Mouse (Mus musculus) limb, embryonic 14.5 days (tissue): ENCODE results near the gene Acsf2. TPM values are rescaled to one million over a fixed set of nuclear protein-coding genes. Genes with fewer than 3 reads are reported as not detected.

Experiments
- ATAC-seq: fragments of 200-750 bp; cut with Nextera tagmentation; 2 replicates; pipeline ENCODE4 v1.8.0; 2017; ENCODE audit warnings: low read depth, moderate number of reproducible peaks, moderate TSS enrichment; ENCODE audit not compliant: low FRiP score
- DNase-seq: peaks from one replicate; pipeline ENCODE4 v3.0.0-alpha.2; 2015; ENCODE audit warnings: low spot score
- H3K27ac ChIP-seq: fragments of 300-500 bp; sonication (generic); replicated peaks from 2 replicates; pipeline ENCODE4 v1.5.1; 2014; ENCODE audit warnings: low read depth, mild to moderate bottlenecking, low read length, moderate library complexity, mixed read lengths
- H3K27me3 ChIP-seq: fragments of 300-500 bp; sonication (generic); 2 replicates; pipeline ENCODE4 v1.6.1; 2014; ENCODE audit warnings: low read length, mixed read lengths; ENCODE audit not compliant: control insufficient read depth, insufficient read depth
- H3K36me3 ChIP-seq: fragments of 300-500 bp; sonication (generic); 2 replicates; pipeline ENCODE4 v1.6.1; 2014; ENCODE audit warnings: mild to moderate bottlenecking, low read length, moderate library complexity, mixed read lengths; ENCODE audit not compliant: control insufficient read depth, insufficient read depth
- H3K4me1 ChIP-seq: fragments of 300-500 bp; sonication (generic); 2 replicates; pipeline ENCODE4 v1.6.1; 2014; ENCODE audit warnings: antibody characterized with exemption, low read length, mixed read lengths; ENCODE audit not compliant: control insufficient read depth, insufficient read depth
- H3K4me2 ChIP-seq: fragments of 300-500 bp; sonication (generic); replicated peaks from 2 replicates; pipeline ENCODE4 v1.6.1; 2014; ENCODE audit warnings: low read depth, mild to moderate bottlenecking, low read length, moderate library complexity; ENCODE audit not compliant: severe bottlenecking
- H3K4me3 ChIP-seq: fragments of 300-500 bp; sonication (generic); replicated peaks from 2 replicates; pipeline ENCODE4 v1.5.1; 2014; ENCODE audit warnings: low read length
- H3K9ac ChIP-seq: fragments of 300-500 bp; sonication (generic); 2 replicates; pipeline ENCODE4 v1.6.1; 2014; ENCODE audit warnings: mild to moderate bottlenecking, low read depth, low read length, moderate library complexity; ENCODE audit not compliant: severe bottlenecking
- H3K9me3 ChIP-seq: fragments of 300-500 bp; sonication (generic); 2 replicates; pipeline ENCODE4 v1.6.1; 2016; ENCODE audit warnings: low read length; ENCODE audit not compliant: control insufficient read depth
- POLR2A ChIP-seq: fragments of 200-500 bp; IDR thresholded peaks from 2 replicates; pipeline ENCODE4 v1.8.0; 2012; ENCODE audit warnings: inconsistent platforms, mild to moderate bottlenecking, moderate library complexity, borderline replicate concordance; ENCODE audit not compliant: insufficient read depth, insufficient read length; ENCODE audit errors: extremely low read depth
- WGBS: fragments of 180-500 bp; shearing (Covaris S2); extraction: QIAGEN DNeasy Blood & Tissue Kit; methylation state at CpG from one replicate; pipeline ENCODE4 v1.1.7; 2014; 5-methylcytosine and 5-hydroxymethylcytosine counted together
- polyA plus RNA-seq, 2 experiments: library from polyadenylated mRNA; depleted of rRNA in 1 of 2; stranded (reverse) in 1 of 2; unstranded in 1 of 2; fragments of >200 nt; fragmentation: Nextera tagmentation in 1 of 2; extraction: Ambion mirVana in 1 of 2; gene quantifications; 2 replicates each; pipeline versions ENCODE4 v1.2.1 to v1.2.3; 2012 to 2014

Gene Acsf2
- polyA plus RNA-seq, 2 experiments = 9.5 to 36.3 TPM

DNA sequence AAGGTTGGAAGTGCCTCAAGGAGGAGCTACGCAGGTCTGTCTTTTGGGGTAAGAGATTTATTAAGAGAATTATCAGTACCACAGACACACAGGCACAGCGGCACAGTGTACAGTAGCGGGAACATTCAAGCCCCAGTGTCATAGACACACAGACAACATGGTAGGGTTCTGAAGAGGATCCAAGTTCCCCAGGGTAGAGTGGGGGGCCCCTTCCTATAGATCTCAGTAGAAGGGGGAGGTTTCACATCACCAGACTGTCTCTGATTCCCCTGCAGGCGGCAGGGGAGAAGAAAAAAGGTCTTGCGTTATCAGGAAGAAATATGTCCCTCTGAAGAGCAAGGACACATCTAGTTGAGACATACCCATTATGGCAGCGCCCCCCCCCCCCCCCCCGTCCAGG is 61.9 kb downstream of the Acsf2 start:
- H3K4me1 ChIP-seq = peaks cover 5% of the 10 kb centered on the region
- H3K36me3 ChIP-seq = peaks cover 14% of the 10 kb centered on the region; the same call in 1 of the 2 replicates
- H3K27ac ChIP-seq = no peak overlapping the region
- H3K27me3 ChIP-seq = no peaks in the 10 kb centered on the region
- no peak overlapping the region for H3K9ac ChIP-seq
- DNase-seq (no peak), ATAC-seq (no peak)
- no peak for TF ChIP-seq POLR2A
- WGBS = 77% methylated on average over 7 of the region's 7 CpGs
- H3K9me3 ChIP-seq = no peaks in the 10 kb centered on the region
- no peak overlapping the region for H3K4me3 ChIP-seq
- H3K4me2 ChIP-seq = no peak overlapping the region

DNA sequence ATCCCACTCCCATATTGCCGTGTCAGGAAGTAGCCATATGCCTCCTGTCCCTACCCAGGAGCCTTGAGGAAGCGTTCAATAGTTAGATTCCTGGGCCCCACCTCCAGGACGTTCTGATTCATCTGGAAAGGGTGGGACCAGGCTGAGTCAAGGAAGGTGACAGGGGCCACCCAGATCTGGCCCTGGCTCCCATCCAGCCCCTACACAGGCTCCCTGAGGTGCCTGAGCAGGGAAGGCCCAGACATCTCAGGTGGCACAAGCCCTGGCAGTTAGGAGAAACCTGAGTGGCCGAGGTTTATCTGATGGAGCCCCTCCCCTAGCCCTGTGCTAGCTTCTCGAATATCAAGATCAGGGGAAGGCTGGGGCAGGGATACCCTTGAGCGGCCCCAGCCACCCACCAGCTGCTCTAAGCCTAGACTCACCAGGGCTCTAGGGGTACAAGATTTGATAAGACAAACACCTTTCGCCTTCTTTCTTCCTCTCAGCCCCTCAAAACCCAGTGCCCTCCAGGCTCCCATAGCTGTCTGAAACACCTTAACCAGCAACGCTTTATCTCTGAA is 62.9 kb downstream of the Acsf2 start:
- no peak overlapping the region for H3K9ac ChIP-seq
- no peak for ATAC-seq
- H3K36me3 ChIP-seq = peaks cover 14% of the 10 kb centered on the region; the same call in 1 of the 2 replicates
- no peak for TF ChIP-seq POLR2A
- H3K4me3 ChIP-seq = no peak overlapping the region
- H3K9me3 ChIP-seq = no peaks in the 10 kb centered on the region
- H3K27me3 ChIP-seq = no peaks in the 10 kb centered on the region
- WGBS = 46% methylated on average over 8 of the region's 8 CpGs
- peaks cover 2% of the 10 kb centered on the region for H3K4me1 ChIP-seq
- DNase-seq = no peak
- H3K27ac ChIP-seq = no peak overlapping the region
- H3K4me2 ChIP-seq = no peak overlapping the region

DNA sequence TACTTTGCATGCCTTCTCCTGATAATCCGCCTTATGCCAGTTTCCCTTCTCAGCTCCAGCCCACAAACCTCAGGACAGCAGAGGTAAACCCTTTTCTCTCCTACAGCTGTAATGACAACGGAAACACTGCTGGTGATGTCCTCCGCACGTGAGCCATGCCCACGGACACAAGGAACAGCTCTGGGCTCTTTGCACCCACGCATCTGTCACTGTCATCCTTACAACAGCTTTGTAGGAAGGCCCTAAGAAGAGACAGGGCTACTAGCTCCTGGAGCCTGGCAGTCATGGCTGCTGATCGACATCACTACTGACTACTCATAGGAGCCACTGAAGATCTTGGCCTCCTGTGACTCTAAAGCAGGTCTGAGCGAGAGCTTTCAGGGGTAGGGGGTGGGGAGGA is 68.5 kb downstream of the Acsf2 start:
- no peak for TF ChIP-seq POLR2A

DNA sequence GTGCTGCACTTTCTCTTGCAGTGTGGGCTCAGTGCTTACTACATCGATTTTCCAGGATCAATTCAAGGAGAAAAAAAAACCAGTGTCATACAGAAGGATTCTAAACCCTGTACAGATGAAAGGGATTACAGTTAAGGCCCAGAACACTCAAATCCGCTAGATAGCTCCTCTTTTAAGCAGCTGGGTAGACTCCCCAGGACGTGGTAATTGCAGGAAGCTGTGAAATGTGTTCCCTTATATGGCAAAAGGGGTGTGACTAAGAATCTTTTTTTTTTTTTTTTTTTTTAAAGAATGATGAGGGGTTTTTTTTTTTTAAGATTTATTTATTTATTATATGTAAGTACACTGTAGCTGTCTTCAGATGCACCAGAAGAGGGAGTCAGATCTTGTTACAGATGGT is 72.8 kb downstream of the Acsf2 start:
- Histone ChIP-seq H3K9me3 (no peaks in the 10 kb centered on the region), H3K36me3 (no peaks in the 10 kb centered on the region), H3K9ac (no peak overlapping the region), H3K27ac (no peak overlapping the region), H3K4me1 (peaks cover 6% of the 10 kb centered on the region; the same call in 1 of the 2 replicates), H3K4me3 (no peak overlapping the region), H3K27me3 (no peaks in the 10 kb centered on the region), H3K4me2 (no peak overlapping the region)
- ATAC-seq = no peak
- 40% methylated on average over 3 of the region's 3 CpGs for WGBS
- no peak for DNase-seq
- no peak for TF ChIP-seq POLR2A

More for the DNA sequence above, 68.5 kb downstream of the Acsf2 start:
- Histone ChIP-seq H3K36me3 (no peaks in the 10 kb centered on the region), H3K4me1 (no peaks in the 10 kb centered on the region), H3K4me3 (no peak overlapping the region), H3K9me3 (no peaks in the 10 kb centered on the region), H3K9ac (no peak overlapping the region), H3K27ac (no peak overlapping the region), H3K4me2 (no peak overlapping the region), H3K27me3 (no peaks in the 10 kb centered on the region)
- 80% methylated on average over 8 of the region's 8 CpGs for WGBS
- ATAC-seq (no peak), DNase-seq (no peak)

DNA sequence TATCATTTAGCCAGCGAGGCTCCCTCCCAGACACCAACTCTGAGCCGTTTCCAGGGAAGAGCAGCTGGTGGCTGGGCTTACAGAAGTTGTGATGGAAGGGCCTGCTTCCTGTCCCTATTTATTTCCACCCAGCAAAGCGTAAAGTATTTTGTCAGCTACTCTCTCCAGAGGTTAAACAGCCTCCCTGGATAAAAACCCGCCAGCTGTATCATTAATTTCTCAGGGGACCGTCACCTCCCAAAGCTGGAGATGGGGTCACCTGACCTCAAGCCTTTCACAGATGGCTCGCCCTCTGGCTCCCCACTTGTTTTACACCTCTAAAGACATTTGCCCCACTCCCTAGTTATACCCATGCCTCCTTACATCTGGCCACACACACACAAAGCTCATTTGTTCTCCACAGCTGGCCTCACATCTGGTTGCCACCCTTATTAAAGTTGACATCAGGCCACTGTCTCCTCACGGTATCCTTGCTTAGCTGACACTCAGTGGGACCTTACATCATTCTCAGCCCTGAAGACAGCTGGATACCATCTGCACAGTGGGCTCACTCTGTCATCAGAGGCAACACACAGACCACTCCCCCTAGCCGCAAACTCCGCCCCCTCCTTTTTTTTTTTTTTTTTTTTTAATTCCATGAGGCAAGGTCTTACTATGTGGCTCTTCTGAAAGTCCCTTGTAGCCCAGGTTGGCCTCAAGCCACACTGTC is 75.3 kb downstream of the Acsf2 start:
- peak; percentile 46 for DNase-seq
- 0 out of 2 replicates have a peak overlapping the region, but pooled peaks have one; percentile 39 for H3K27ac ChIP-seq
- WGBS = 24% methylated on average over 9 of the region's 9 CpGs

More for the DNA sequence above, 75.3 kb downstream of the Acsf2 start:
- Histone ChIP-seq H3K4me1 (peaks cover 6% of the 10 kb centered on the region; the same call in 1 of the 2 replicates), H3K4me3 (no peak overlapping the region), H3K36me3 (no peaks in the 10 kb centered on the region), H3K4me2 (no peak overlapping the region), H3K9ac (no peak overlapping the region), H3K9me3 (no peaks in the 10 kb centered on the region), H3K27me3 (no peaks in the 10 kb centered on the region)
- ATAC-seq = peak; percentile 53
- no peak for TF ChIP-seq POLR2A
